Mouse (Mus musculus): ENCODE data around the gene Tceal7.
"Not testable (repeated sequence)": the region's sequence is repeated elsewhere in the genome, so short reads cannot be mapped to it uniquely, and the experiment has no call there.

The Tceal7 gene

GRCm38 (mm10) chrX:136214729-136215677, at the start of gene Tceal7, which contains the start of gene Bex1:
TSS of gene Tceal7 (plus strand) at chrX:136214779.
TSS of gene Bex1 (minus strand) at chrX:136215513.
- DNase-seq (ENCODE audit: low spot score) = not testable (repeated sequence)

GRCm38 (mm10) chrX:136170625-136171024, 44.0 kb upstream of the Tceal7 start:
- no peak for DNase-seq (ENCODE audit: low spot score)

GRCm38 (mm10) chrX:136171189-136172117, 43.1 kb upstream of the Tceal7 start:
- peak; percentile 52 for DNase-seq (ENCODE audit: low spot score)

GRCm38 (mm10) chrX:136172118-136172551, 42.4 kb upstream of the Tceal7 start, which contains the start of gene Tceal8:
TSS of gene Tceal8 (minus strand) at chrX:136172342.
- DNase-seq (ENCODE audit: low spot score) = peak; percentile 79

- DNase-seq (ENCODE audit: low spot score) = no peak
Observed at GRCm38 (mm10) chrX:136172786-136173185, 41.8 kb upstream of the Tceal7 start.

GRCm38 (mm10) chrX:136180897-136181553, 33.6 kb upstream of the Tceal7 start:
- DNase-seq (ENCODE audit: low spot score) = no peak

GRCm38 (mm10) chrX:136183107-136183506, 31.5 kb upstream of the Tceal7 start:
- DNase-seq (ENCODE audit: low spot score) = no peak

- no peak for DNase-seq (ENCODE audit: low spot score)
Observed at GRCm38 (mm10) chrX:136195193-136195944, 19.2 kb upstream of the Tceal7 start.

- no peak for DNase-seq (ENCODE audit: low spot score)
Observed at GRCm38 (mm10) chrX:136196873-136197272, 17.7 kb upstream of the Tceal7 start.

GRCm38 (mm10) chrX:136203257-136203656, 11.3 kb upstream of the Tceal7 start:
- no peak for DNase-seq (ENCODE audit: low spot score)

- DNase-seq (ENCODE audit: low spot score) = peak; percentile 53
Observed at GRCm38 (mm10) chrX:136203664-136204066, 10.9 kb upstream of the Tceal7 start, which contains the start of gene Tceal5. TSS of gene Tceal5 (minus strand) at chrX:136203876.

- no peak for DNase-seq (ENCODE audit: low spot score)
Observed at GRCm38 (mm10) chrX:136204406-136204805, 10.2 kb upstream of the Tceal7 start.

GRCm38 (mm10) chrX:136213396-136213795, 1.2 kb upstream of the Tceal7 start:
- no peak for DNase-seq (ENCODE audit: low spot score)

GRCm38 (mm10) chrX:136216303-136216702, 1.7 kb downstream of the Tceal7 start:
- no peak for DNase-seq (ENCODE audit: low spot score)

GRCm38 (mm10) chrX:136223714-136224113, 9.1 kb downstream of the Tceal7 start:
- no peak for DNase-seq (ENCODE audit: low spot score)

GRCm38 (mm10) chrX:136227768-136228167, 13.2 kb downstream of the Tceal7 start:
- no peak for DNase-seq (ENCODE audit: low spot score)

GRCm38 (mm10) chrX:136238118-136238517, 23.5 kb downstream of the Tceal7 start:
- DNase-seq (ENCODE audit: low spot score) = peak; percentile 41

GRCm38 (mm10) chrX:136243181-136243580, 28.6 kb downstream of the Tceal7 start:
- DNase-seq (ENCODE audit: low spot score) = no peak

- DNase-seq (ENCODE audit: low spot score) = peak; percentile 58
Observed at GRCm38 (mm10) chrX:136244574-136245229, 30.1 kb downstream of the Tceal7 start, which contains the start of gene Tceal9. TSS of gene Tceal9 (plus strand) at chrX:136245079.

GRCm38 (mm10) chrX:136245521-136246071, 31.0 kb downstream of the Tceal7 start:
- peak; percentile 3 for DNase-seq (ENCODE audit: low spot score)

Measured in layer of hippocampus, adult 11-12 months (tissue).